Mouse (Mus musculus): Measurements from ENCODE around the gene F13a1.

The F13a1 gene

GRCm38 (mm10) chr13:36953676-36954075 lies 96.4 kb downstream of the F13a1 start:
- DNase-seq: no peak

DNA sequence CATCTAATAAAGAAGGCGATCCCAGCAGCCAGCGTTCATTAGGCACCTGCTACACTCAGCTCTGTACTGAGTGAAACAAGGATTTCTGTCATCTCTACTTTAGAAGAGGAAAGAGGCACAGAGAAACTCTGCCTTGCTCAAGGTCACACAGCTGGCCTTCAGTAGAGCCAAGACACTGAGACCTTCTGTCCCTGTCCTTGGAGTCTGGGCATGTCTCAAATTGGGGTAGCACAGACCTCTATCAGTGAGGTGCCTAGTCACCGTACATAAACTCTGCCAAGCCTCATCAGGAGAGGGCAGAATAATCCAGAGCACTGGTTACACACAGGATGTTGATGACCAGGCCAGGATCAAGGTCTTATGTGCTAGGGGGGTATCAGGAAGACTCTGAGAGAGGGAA lies 108.2 kb downstream of the F13a1 start:
- no peak for DNase-seq

- no peak for DNase-seq
Measured at GRCm38 (mm10) chr13:36932066-36932465, 118.0 kb downstream of the F13a1 start.

DNA sequence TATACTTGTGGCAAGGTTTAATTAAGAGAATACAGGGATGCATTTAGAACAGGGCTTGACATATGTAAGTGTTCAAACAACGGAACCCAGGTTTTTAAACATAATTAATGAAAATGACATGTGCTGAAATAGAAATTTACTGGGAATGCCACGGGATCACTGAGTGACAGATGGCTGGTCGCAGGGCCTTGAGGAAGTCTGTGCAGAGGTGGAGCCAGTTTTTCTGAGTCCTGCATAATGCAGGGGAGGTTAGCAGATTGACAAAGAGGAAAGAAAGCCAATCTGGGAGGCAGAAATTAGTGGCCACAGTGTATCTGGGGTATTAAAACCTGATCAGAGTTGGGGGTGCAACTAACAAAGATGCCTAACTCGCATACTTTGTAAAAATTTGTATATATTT lies 130.3 kb downstream of the F13a1 start:
- DNase-seq: no peak

DNA sequence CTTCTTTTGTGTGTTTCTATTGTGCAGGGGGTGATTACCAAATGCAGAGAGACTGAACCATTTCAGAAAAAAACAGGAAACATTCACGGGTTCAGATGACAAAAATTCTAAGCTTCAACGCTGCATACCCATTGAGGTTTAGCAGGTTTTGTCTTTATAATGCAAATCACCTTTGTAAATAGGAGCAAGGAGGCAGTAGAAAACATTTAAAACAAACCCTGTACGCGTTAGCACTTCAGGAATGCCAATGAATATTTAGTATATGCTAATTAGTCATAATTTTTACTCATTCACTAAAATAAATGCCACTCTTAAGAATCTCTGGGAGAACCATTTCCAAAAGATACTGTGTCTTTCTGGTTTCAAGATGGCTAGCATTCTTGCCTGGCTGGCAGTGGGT lies 146.2 kb downstream of the F13a1 start:
- no peak for DNase-seq

GRCm38 (mm10) chr13:36903447-36903846 lies 146.6 kb downstream of the F13a1 start:
- DNase-seq: no peak

GRCm38 (mm10) chr13:36901603-36902002 lies 148.4 kb downstream of the F13a1 start:
- no peak for DNase-seq

GRCm38 (mm10) chr13:36901016-36901415 lies 149.0 kb downstream of the F13a1 start:
- no peak for DNase-seq

DNA sequence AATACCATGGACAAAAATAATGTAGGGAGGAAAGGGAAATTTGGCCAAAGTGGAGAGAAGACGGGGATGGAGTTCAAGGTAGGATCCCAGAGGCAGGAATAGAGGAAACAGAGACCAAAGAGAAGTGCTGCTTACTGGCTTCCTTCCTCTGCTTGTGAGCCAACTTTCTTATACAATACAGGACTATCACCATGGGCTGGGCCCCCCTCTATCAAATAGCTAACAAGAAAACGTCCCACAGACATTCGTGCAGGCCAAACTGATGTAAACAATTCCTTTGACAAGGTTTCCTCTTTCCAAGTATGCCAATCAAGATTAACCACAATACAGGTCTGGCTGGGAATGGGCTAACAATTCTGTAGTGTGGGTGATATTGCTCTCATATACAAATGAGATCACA lies 154.0 kb downstream of the F13a1 start:
- DNase-seq: no peak

DNA sequence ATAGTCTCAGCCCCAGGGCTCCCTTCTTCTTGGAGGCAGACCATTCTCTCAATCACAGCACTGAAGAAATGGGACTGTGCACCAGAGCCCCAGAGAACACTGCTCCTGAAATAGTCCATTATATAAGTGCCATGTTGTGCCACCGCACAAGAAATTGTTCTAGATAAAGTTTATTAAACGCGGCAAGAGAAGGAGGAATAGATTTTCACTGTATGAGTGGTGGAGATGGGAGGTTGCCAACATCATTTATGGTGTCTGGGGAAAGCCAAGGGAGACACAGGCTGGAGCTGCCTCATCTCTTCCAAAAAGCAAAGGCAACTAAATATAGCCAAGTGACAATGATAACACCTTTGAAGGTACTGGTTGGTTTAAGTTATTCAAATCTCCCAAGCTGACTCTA lies 156.3 kb downstream of the F13a1 start:
- no peak for DNase-seq

DNA sequence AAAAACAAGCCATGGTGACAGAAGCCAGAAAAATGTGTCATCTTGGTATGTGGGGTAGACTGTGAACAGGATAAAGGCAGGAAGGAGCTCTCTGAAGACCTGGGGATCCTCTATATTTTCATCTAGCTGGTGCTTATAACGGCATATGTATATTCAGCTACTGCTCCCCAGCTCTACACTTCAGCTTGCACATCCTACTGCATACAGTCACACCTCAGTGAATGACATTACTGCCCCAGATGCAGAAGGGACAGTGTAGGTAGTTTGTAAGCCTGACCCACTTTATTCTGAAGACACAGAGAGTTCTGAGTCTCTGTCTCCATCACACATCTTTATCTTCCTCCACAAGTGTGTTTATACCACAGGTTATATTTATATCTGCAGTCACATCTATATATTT lies 157.8 kb downstream of the F13a1 start:
- DNase-seq: no peak

- no peak for DNase-seq
Measured at GRCm38 (mm10) chr13:36885973-36886372, 164.1 kb downstream of the F13a1 start.

DNA sequence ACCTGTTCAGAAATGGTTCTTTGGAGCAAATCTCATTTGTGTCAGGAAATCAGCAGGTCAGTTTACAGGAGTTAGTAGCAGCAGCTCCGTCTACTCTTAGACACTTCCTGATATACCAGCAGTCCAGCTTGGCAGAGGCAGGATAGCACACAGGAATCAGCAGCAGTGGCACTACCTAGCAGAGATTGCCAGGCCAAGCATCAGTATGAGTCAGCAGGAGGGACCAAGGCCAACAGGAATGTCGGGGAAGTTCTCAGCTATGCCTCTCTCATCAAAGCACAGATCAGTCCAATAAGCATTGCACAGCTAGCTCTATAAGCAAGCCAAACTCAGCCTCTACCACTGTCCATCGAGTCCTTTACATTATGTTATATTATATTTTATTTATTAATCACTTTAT lies 210.9 kb downstream of the F13a1 start:
- no peak for DNase-seq
